Mouse (Mus musculus) T-helper 17 cell (primary cell): ENCODE measurements around the gene Tmem183a.

Experiments used
- in situ Hi-C, 2 experiments: fragments of 300-600 bp; cut with MboI, MseI; formaldehyde crosslinking; loops; 1 replicate in 1 of 2; 2 replicates in 1 of 2; pipeline ENCODE4 v1.15.1; 2025; ENCODE audit warnings: high pct_unique_total_duplicates in 2 of 2

Gene Tmem183a

GRCm38 (mm10) chr1:134345075-134345474 lies 16.7 kb downstream of the Tmem183a start:
- in situ Hi-C loops: no loop called here

GRCm38 (mm10) chr1:134344005-134344950 lies 17.5 kb downstream of the Tmem183a start:
- in situ Hi-C loops: no loop called here

- in situ Hi-C loops: no loop called here
Measured at GRCm38 (mm10) chr1:134343567-134343966, 18.2 kb downstream of the Tmem183a start.

GRCm38 (mm10) chr1:134342781-134343310 lies 18.9 kb downstream of the Tmem183a start:
- in situ Hi-C loops: no loop called here

GRCm38 (mm10) chr1:134342278-134342664 lies 19.5 kb downstream of the Tmem183a start:
- in situ Hi-C loops: no loop called here

- in situ Hi-C loops: no loop called here
Measured at GRCm38 (mm10) chr1:134341641-134342277, 20.0 kb downstream of the Tmem183a start.

- in situ Hi-C loops: no loop called here
Measured at GRCm38 (mm10) chr1:134339757-134340619, 21.8 kb downstream of the Tmem183a start.

- in situ Hi-C loops: no loop called here
Measured at GRCm38 (mm10) chr1:134339162-134339561, 22.6 kb downstream of the Tmem183a start.

- in situ Hi-C loops: no loop called here
Measured at GRCm38 (mm10) chr1:134336958-134337710, 24.6 kb downstream of the Tmem183a start.

- in situ Hi-C loops: no loop called here
Measured at GRCm38 (mm10) chr1:134335924-134336810, 25.6 kb downstream of the Tmem183a start.

GRCm38 (mm10) chr1:134335211-134335923 lies 26.4 kb downstream of the Tmem183a start:
- in situ Hi-C loops: no loop called here

GRCm38 (mm10) chr1:134334111-134334827 lies 27.5 kb downstream of the Tmem183a start:
- in situ Hi-C loops: loop anchor here in 1 of 2 experiments (5.0 kb wide), 1 partner anchor 182 kb away; no protein-coding TSS in a partner anchor

- in situ Hi-C loops: loop anchor here in 1 of 2 experiments (5.0 kb wide), 1 partner anchor 181 kb away; no protein-coding TSS in a partner anchor
Measured at GRCm38 (mm10) chr1:134333371-134334110, 28.2 kb downstream of the Tmem183a start.

- in situ Hi-C loops: loop anchor here in 1 of 2 experiments (5.0 kb wide), 1 partner anchor 181 kb away; no protein-coding TSS in a partner anchor
Measured at GRCm38 (mm10) chr1:134332770-134333271, 29.0 kb downstream of the Tmem183a start, which contains the start of gene Ppfia4. Ppfia4 (minus strand) TSS chr1:134332928.

- in situ Hi-C loops: loop anchor here in 1 of 2 experiments (5.0 kb wide), 1 partner anchor 180 kb away; no protein-coding TSS in a partner anchor
Measured at GRCm38 (mm10) chr1:134331879-134332635, 29.7 kb downstream of the Tmem183a start.

GRCm38 (mm10) chr1:134326841-134327346 lies 34.9 kb downstream of the Tmem183a start:
- in situ Hi-C loops: loop anchor here in 1 of 2 experiments (5.0 kb wide), 1 partner anchor 175 kb away; no protein-coding TSS in a partner anchor
